31 mouse cellular contexts compared by ENCODE assay signal in genomic region chr8:60732545-60732944, GRCm38 (mm10).
"Had no signal": no experiment of that assay in that cellular context is flagged by ENCODE, and none has a peak within 500 bp of the region (broad histone marks: within the 10 kb centered on the region; RNA-seq: fewer than 3 reads in every experiment).

No protein-coding gene starts in this region.

- H3K27ac ChIP-seq: limb, embryonic 10.5 days; limb, embryonic 12.5 days; limb, embryonic 13.5 days; limb, embryonic 15.5 days; liver, embryonic 12.5 days; liver, embryonic 13.5 days; liver, embryonic 14.5 days; liver, embryonic 15.5 days; lung, embryonic 15.5 days; macrophage; midbrain, embryonic 10.5 days; midbrain, embryonic 12.5 days; midbrain, embryonic 13.5 days; midbrain, embryonic 15.5 days had no signal

- DNase-seq: left cerebral cortex, postnatal 4 days; liver; liver, embryonic 13.5 days; liver, postnatal 0 days; lung, adult 18-20 months; lung, adult 2 months; lung, embryonic 14.5 days; lung, postnatal 10 days; lung, postnatal 14 days; lung, postnatal 36 days; lung, postnatal 4 days; midbrain, embryonic 14.5 days had no signal

- H3K4me3 ChIP-seq: limb, embryonic 10.5 days; limb, embryonic 12.5 days; limb, embryonic 13.5 days; limb, embryonic 15.5 days; liver, embryonic 12.5 days; liver, embryonic 13.5 days; liver, embryonic 15.5 days; lung, embryonic 15.5 days; megakaryocyte, embryonic 14.5 days; midbrain, embryonic 10.5 days; midbrain, embryonic 12.5 days; midbrain, embryonic 13.5 days; midbrain, embryonic 15.5 days; myocyte had no signal

- H3K36me3 ChIP-seq: limb, embryonic 10.5 days; limb, embryonic 12.5 days; limb, embryonic 13.5 days; limb, embryonic 15.5 days; liver, embryonic 12.5 days; liver, embryonic 13.5 days; liver, embryonic 15.5 days; lung, embryonic 15.5 days; midbrain, embryonic 10.5 days; midbrain, embryonic 12.5 days; midbrain, embryonic 13.5 days; midbrain, embryonic 15.5 days had no signal

- H3K9me3 ChIP-seq: limb, embryonic 10.5 days; limb, embryonic 12.5 days; limb, embryonic 13.5 days; limb, embryonic 15.5 days; liver, embryonic 12.5 days; liver, embryonic 13.5 days; liver, embryonic 15.5 days; lung, embryonic 15.5 days; megakaryocyte, embryonic 14.5 days; midbrain, embryonic 10.5 days; midbrain, embryonic 13.5 days; midbrain, embryonic 15.5 days had no signal

- H3K27me3 ChIP-seq: limb, embryonic 12.5 days; limb, embryonic 13.5 days; limb, embryonic 15.5 days; liver, embryonic 12.5 days; liver, embryonic 13.5 days; liver, embryonic 15.5 days; lung, embryonic 15.5 days; megakaryocyte, embryonic 14.5 days; midbrain, embryonic 12.5 days; midbrain, embryonic 13.5 days; midbrain, embryonic 15.5 days had no signal

- ATAC-seq: liver, embryonic 12.5 days; liver, postnatal 0 days; lung, postnatal 0 days; midbrain, embryonic 13.5 days; midbrain, embryonic 15.5 days; midbrain, embryonic 16.5 days had no signal

- H3K9ac ChIP-seq: limb, embryonic 12.5 days; limb, embryonic 13.5 days; limb, embryonic 15.5 days; liver, embryonic 12.5 days; liver, embryonic 13.5 days; liver, embryonic 14.5 days; liver, embryonic 15.5 days; liver, postnatal 0 days; lung, embryonic 14.5 days; lung, embryonic 15.5 days; midbrain, embryonic 12.5 days; midbrain, embryonic 13.5 days; midbrain, embryonic 15.5 days had no signal

- H3K4me2 ChIP-seq: limb, embryonic 12.5 days; limb, embryonic 13.5 days; limb, embryonic 15.5 days; liver, embryonic 11.5 days; liver, embryonic 12.5 days; liver, embryonic 13.5 days; liver, embryonic 15.5 days; lung, embryonic 14.5 days; lung, embryonic 15.5 days; midbrain, embryonic 11.5 days; midbrain, embryonic 12.5 days; midbrain, embryonic 13.5 days; midbrain, embryonic 15.5 days had no signal

- H3K4me1 ChIP-seq: limb, embryonic 10.5 days; limb, embryonic 12.5 days; limb, embryonic 13.5 days; limb, embryonic 15.5 days; liver, embryonic 12.5 days; liver, embryonic 13.5 days; liver, embryonic 15.5 days; lung, embryonic 15.5 days; midbrain, embryonic 10.5 days; midbrain, embryonic 12.5 days; midbrain, embryonic 13.5 days; midbrain, embryonic 15.5 days had no signal
